Mouse (Mus musculus) cerebellum, adult 2 months (tissue): Measurements from ENCODE around the gene Prph2. TPM values are rescaled to one million over a fixed set of nuclear protein-coding genes. Genes with fewer than 3 reads are reported as not detected.

ENCODE experiments used
- DNase-seq, 2 experiments: peaks; one replicate each; pipeline ENCODE4 v3.0.0; 2021
- H3K27ac ChIP-seq: fragments of 200-500 bp; 2 replicates; pipeline ENCODE4 v1.5.1; 2012; ENCODE audit warnings: low read length, control low read depth, inconsistent platforms; ENCODE audit not compliant: insufficient read depth
- H3K27me3 ChIP-seq: fragments of 200-500 bp; 2 replicates; pipeline ENCODE4 v1.6.1; 2012; ENCODE audit warnings: inconsistent platforms, mild to moderate bottlenecking, low read length, moderate library complexity; ENCODE audit not compliant: control insufficient read depth, insufficient read depth
- H3K4me1 ChIP-seq: fragments of 200-500 bp; 2 replicates; pipeline ENCODE4 v1.6.1; 2011; ENCODE audit warnings: low read length; ENCODE audit not compliant: control insufficient read depth, insufficient read depth
- H3K4me3 ChIP-seq: fragments of 200-500 bp; replicated peaks from 2 replicates; pipeline ENCODE3; 2011; ENCODE audit warnings: mild to moderate bottlenecking, low read depth, low read length, control low read depth; ENCODE audit not compliant: insufficient read depth
- CTCF ChIP-seq: fragments of 200-500 bp; IDR thresholded peaks from 2 replicates; pipeline ENCODE4 v1.5.1; 2011; ENCODE audit warnings: low read depth, mild to moderate bottlenecking, control low read depth, low read length, moderate library complexity, borderline replicate concordance; ENCODE audit not compliant: insufficient read depth
- POLR2A ChIP-seq: fragments of 200-500 bp; IDR thresholded peaks from 2 replicates; pipeline ENCODE4 v1.6.1; 2011; ENCODE audit warnings: low read length, control low read depth, borderline replicate concordance; ENCODE audit not compliant: insufficient read depth
- WGBS: fragments of 180-500 bp; shearing (Covaris S2); methylation state at CpG from one replicate; pipeline ENCODE4 v1.1.7; 2018; 5-methylcytosine and 5-hydroxymethylcytosine counted together
- polyA plus RNA-seq: library from polyadenylated mRNA; depleted of rRNA; stranded (reverse); fragments of >200 nt; gene quantifications from 2 replicates; pipeline ENCODE4 v1.2.3, GENCODE M21; 2012

Prph2 gene
- polyA plus RNA-seq, 1 experiment, result not detected

GRCm38 (mm10) chr17:46897221-46897950 is 12.9 kb upstream of the Prph2 start:
- no peak for DNase-seq
- Histone ChIP-seq H3K27me3 (no peaks in the 10 kb centered on the region), H3K4me3 (no peak overlapping the region), H3K27ac (no peak overlapping the region), H3K4me1 (peaks cover 3% of the 10 kb centered on the region; the same call in 1 of the 2 replicates)
- WGBS, result 44% methylated on average over 13 of the region's 13 CpGs
- no peak for TF ChIP-seq CTCF
- TF ChIP-seq POLR2A, result no peak

- TF ChIP-seq POLR2A (no peak), CTCF (no peak)
- DNase-seq, result no peak
- Histone ChIP-seq H3K4me3 (no peak overlapping the region), H3K4me1 (no peaks in the 10 kb centered on the region), H3K27me3 (no peaks in the 10 kb centered on the region), H3K27ac (no peak overlapping the region)
- 60% methylated on average over 2 of the region's 2 CpGs for WGBS
These were observed 9.3 kb upstream of the Prph2 start for GRCm38 (mm10) chr17:46900941-46901340.

- TF ChIP-seq CTCF (peak; percentile 89), POLR2A (no peak)
- no peak overlapping the region for H3K27ac ChIP-seq
These were observed 6.3 kb upstream of the Prph2 start for GRCm38 (mm10) chr17:46903876-46904490.

GRCm38 (mm10) chr17:46912331-46912730 is 2.1 kb downstream of the Prph2 start:
- no peak for TF ChIP-seq POLR2A
- TF ChIP-seq CTCF, result no peak
- WGBS, result 21% methylated on average over 6 of the region's 6 CpGs
- no peaks in the 10 kb centered on the region for H3K27me3 ChIP-seq
- no peak for DNase-seq
- no peak overlapping the region for H3K27ac ChIP-seq
- no peak overlapping the region for H3K4me3 ChIP-seq
- H3K4me1 ChIP-seq, result no peaks in the 10 kb centered on the region

More at GRCm38 (mm10) chr17:46903876-46904490, 6.3 kb upstream of the Prph2 start:
- no peaks in the 10 kb centered on the region for H3K4me1 ChIP-seq
- WGBS, result 19% methylated on average over 19 of the region's 19 CpGs
- peak; percentile 83 to 87 for DNase-seq
- H3K27me3 ChIP-seq, result no peaks in the 10 kb centered on the region
- no peak overlapping the region for H3K4me3 ChIP-seq

GRCm38 (mm10) chr17:46915129-46915528 is 4.9 kb downstream of the Prph2 start:
- no peak for TF ChIP-seq POLR2A
- no peak for TF ChIP-seq CTCF
- H3K27me3 ChIP-seq, result no peaks in the 10 kb centered on the region
- WGBS, result 71% methylated on average over 3 of the region's 3 CpGs
- no peak for DNase-seq
- no peak overlapping the region for H3K4me3 ChIP-seq
- H3K27ac ChIP-seq, result no peak overlapping the region
- no peaks in the 10 kb centered on the region for H3K4me1 ChIP-seq

GRCm38 (mm10) chr17:46918951-46919350 is 8.7 kb downstream of the Prph2 start:
- no peak for DNase-seq
- Histone ChIP-seq H3K27me3 (no peaks in the 10 kb centered on the region), H3K4me1 (no peaks in the 10 kb centered on the region), H3K27ac (no peak overlapping the region), H3K4me3 (no peak overlapping the region)
- WGBS, result 13% methylated on average over 4 of the region's 4 CpGs
- no peak for TF ChIP-seq POLR2A

- no peak for DNase-seq
- TF ChIP-seq POLR2A (no peak), CTCF (no peak)
- no peak overlapping the region for H3K27ac ChIP-seq
- no peaks in the 10 kb centered on the region for H3K4me1 ChIP-seq
- H3K4me3 ChIP-seq, result no peak overlapping the region
- 67% methylated on average over 6 of the region's 6 CpGs for WGBS
- no peaks in the 10 kb centered on the region for H3K27me3 ChIP-seq
These were observed 10.6 kb downstream of the Prph2 start for GRCm38 (mm10) chr17:46920855-46921254.

GRCm38 (mm10) chr17:46926192-46926591 is 15.9 kb downstream of the Prph2 start:
- TF ChIP-seq POLR2A (no peak), CTCF (no peak)
- H3K4me3 ChIP-seq, result no peak overlapping the region
- H3K27ac ChIP-seq, result no peak overlapping the region
- H3K27me3 ChIP-seq, result no peaks in the 10 kb centered on the region
- 27% methylated on average over 6 of the region's 6 CpGs for WGBS
- H3K4me1 ChIP-seq, result no peaks in the 10 kb centered on the region
- no peak for DNase-seq
